Mouse (Mus musculus): Measurements from ENCODE around the gene Cacna2d1.
A peak's percentile ranks its signal among the peaks of the same experiment; 100 is the strongest.

The Cacna2d1 gene

DNA sequence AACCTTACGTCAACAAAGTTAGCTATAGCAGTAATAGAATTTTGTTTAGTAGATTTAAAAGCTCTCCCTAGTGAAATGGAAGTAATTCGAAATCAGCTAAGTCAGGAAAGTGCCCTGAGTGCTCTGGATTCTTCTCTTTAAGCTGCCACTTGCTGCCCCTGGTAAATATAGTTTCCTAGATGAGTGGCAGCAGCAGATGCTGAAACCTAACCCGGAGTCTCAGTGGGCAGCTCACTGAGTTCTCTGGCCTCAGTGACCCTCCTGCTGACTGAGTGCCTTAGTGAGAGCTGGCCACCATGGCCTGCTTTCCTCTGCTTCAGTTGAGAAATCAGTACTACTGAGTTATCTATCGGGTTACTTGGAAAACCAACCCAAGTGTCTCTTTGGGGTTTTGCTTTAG is 37.3 kb downstream of the Cacna2d1 start:
- Histone ChIP-seq H3K9me3 (ENCODE audit: low read length) (no peaks in the 10 kb centered on the region), H3K4me3 (replicated peaks; ENCODE audit: low read length) (no peak overlapping the region), H3K4me1 (replicated peaks; ENCODE audit: low read depth, low read length) (0 out of 2 replicates have a peak, but pooled peaks cover 6% of the 10 kb centered on the region), H3K36me3 (ENCODE audit: insufficient read depth, low read length) (no peaks in the 10 kb centered on the region), H3K27me3 (ENCODE audit: insufficient read depth, low read length) (no peaks in the 10 kb centered on the region)
- TF ChIP-seq CTCF (conservative IDR thresholded peaks at IDR 0.05; ENCODE audit: low read length) (no peak), POU5F1 (IDR thresholded peaks at IDR 0.05; ENCODE audit: borderline replicate concordance, low read length) (no peak), NANOG (IDR thresholded peaks at IDR 0.05; ENCODE audit: borderline replicate concordance, low read length) (no peak)

DNA sequence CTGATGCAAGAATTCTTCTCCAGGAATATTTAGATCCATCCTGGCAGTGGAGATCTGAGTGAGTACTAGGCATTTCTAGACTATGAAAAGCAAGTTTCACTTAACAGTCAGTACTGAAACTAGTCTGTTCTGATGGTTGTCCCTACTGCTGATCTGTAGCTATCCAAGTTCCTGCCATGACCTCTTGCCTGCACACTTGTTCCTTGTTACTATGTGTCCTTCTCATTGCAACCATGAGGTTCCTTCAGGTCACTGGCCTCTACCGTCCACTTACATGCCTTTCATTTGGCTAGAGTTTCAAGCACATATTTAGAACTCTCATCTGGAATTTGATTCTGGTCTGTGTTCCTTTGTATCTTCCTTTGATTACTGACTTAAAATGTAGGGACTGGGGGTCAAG is 37.9 kb downstream of the Cacna2d1 start:
- H3K9me3 ChIP-seq (ENCODE audit: low read length): no peaks in the 10 kb centered on the region
- H3K27me3 ChIP-seq (ENCODE audit: insufficient read depth, low read length): no peaks in the 10 kb centered on the region
- no peak for TF ChIP-seq POU5F1 (IDR thresholded peaks at IDR 0.05; ENCODE audit: borderline replicate concordance, low read length)
- TF ChIP-seq NANOG (IDR thresholded peaks at IDR 0.05; ENCODE audit: borderline replicate concordance, low read length): no peak
- no peak for TF ChIP-seq CTCF (conservative IDR thresholded peaks at IDR 0.05; ENCODE audit: low read length)
- 0 out of 2 replicates have a peak, but pooled peaks cover 6% of the 10 kb centered on the region for H3K4me1 ChIP-seq (replicated peaks; ENCODE audit: low read depth, low read length)
- H3K36me3 ChIP-seq (ENCODE audit: insufficient read depth, low read length): no peaks in the 10 kb centered on the region
- no peak overlapping the region for H3K4me3 ChIP-seq (replicated peaks; ENCODE audit: low read length)

GRCm38 (mm10) chr5:15974652-15975051 is 40.2 kb downstream of the Cacna2d1 start:
- Histone ChIP-seq H3K27me3 (ENCODE audit: insufficient read depth, low read length) (no peaks in the 10 kb centered on the region), H3K4me3 (replicated peaks; ENCODE audit: low read length) (no peak overlapping the region), H3K9me3 (ENCODE audit: low read length) (no peaks in the 10 kb centered on the region), H3K4me1 (replicated peaks; ENCODE audit: low read depth, low read length) (0 out of 2 replicates have a peak, but pooled peaks cover 6% of the 10 kb centered on the region), H3K36me3 (ENCODE audit: insufficient read depth, low read length) (no peaks in the 10 kb centered on the region)
- TF ChIP-seq NANOG (IDR thresholded peaks at IDR 0.05; ENCODE audit: borderline replicate concordance, low read length) (no peak), POU5F1 (IDR thresholded peaks at IDR 0.05; ENCODE audit: borderline replicate concordance, low read length) (no peak), CTCF (conservative IDR thresholded peaks at IDR 0.05; ENCODE audit: low read length) (no peak)

GRCm38 (mm10) chr5:15979225-15979624 is 44.7 kb downstream of the Cacna2d1 start:
- Histone ChIP-seq H3K9me3 (ENCODE audit: low read length) (no peaks in the 10 kb centered on the region), H3K27me3 (ENCODE audit: insufficient read depth, low read length) (no peaks in the 10 kb centered on the region), H3K4me3 (replicated peaks; ENCODE audit: low read length) (no peak overlapping the region), H3K4me1 (replicated peaks; ENCODE audit: low read depth, low read length) (0 out of 2 replicates have a peak, but pooled peaks cover 6% of the 10 kb centered on the region), H3K36me3 (ENCODE audit: insufficient read depth, low read length) (no peaks in the 10 kb centered on the region)
- TF ChIP-seq CTCF (conservative IDR thresholded peaks at IDR 0.05; ENCODE audit: low read length): no peak
- no peak for TF ChIP-seq POU5F1 (IDR thresholded peaks at IDR 0.05; ENCODE audit: borderline replicate concordance, low read length)
- TF ChIP-seq NANOG (IDR thresholded peaks at IDR 0.05; ENCODE audit: borderline replicate concordance, low read length): no peak

DNA sequence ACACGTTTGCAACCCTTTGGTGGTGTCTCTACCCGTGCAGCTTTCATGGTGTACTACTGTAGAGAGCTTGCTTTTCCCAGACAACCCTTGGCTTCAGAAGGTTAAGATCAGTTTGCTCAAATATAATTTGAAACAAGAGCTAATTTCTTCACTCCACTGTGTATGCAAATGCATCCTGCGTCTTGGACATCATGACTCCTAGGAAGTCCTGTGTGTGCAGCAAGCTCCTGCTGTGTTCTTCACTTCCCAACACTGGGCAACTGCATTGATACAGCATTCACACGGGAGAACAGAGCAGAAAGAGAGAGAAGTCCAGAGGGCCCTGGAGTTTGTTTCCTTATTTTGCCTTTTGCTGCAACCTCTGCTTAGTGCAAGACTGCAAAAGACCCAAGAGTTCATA is 48.1 kb downstream of the Cacna2d1 start:
- peaks cover 15% of the 10 kb centered on the region for H3K4me1 ChIP-seq (replicated peaks; ENCODE audit: low read depth, low read length)

GRCm38 (mm10) chr5:15983354-15983753 is 48.9 kb downstream of the Cacna2d1 start:
- H3K9me3 ChIP-seq (ENCODE audit: low read length): no peaks in the 10 kb centered on the region
- H3K4me1 ChIP-seq (replicated peaks; ENCODE audit: low read depth, low read length): peaks cover 15% of the 10 kb centered on the region
- H3K27me3 ChIP-seq (ENCODE audit: insufficient read depth, low read length): no peaks in the 10 kb centered on the region
- H3K4me3 ChIP-seq (replicated peaks; ENCODE audit: low read length): no peak overlapping the region
- no peaks in the 10 kb centered on the region for H3K36me3 ChIP-seq (ENCODE audit: insufficient read depth, low read length)
- TF ChIP-seq NANOG (IDR thresholded peaks at IDR 0.05; ENCODE audit: borderline replicate concordance, low read length) (no peak), CTCF (conservative IDR thresholded peaks at IDR 0.05; ENCODE audit: low read length) (no peak), POU5F1 (IDR thresholded peaks at IDR 0.05; ENCODE audit: borderline replicate concordance, low read length) (no peak)

More for the DNA sequence above, 48.1 kb downstream of the Cacna2d1 start:
- Histone ChIP-seq H3K9me3 (ENCODE audit: low read length) (no peaks in the 10 kb centered on the region), H3K4me3 (replicated peaks; ENCODE audit: low read length) (no peak overlapping the region), H3K27me3 (ENCODE audit: insufficient read depth, low read length) (no peaks in the 10 kb centered on the region), H3K36me3 (ENCODE audit: insufficient read depth, low read length) (no peaks in the 10 kb centered on the region)
- no peak for TF ChIP-seq CTCF (conservative IDR thresholded peaks at IDR 0.05; ENCODE audit: low read length)
- TF ChIP-seq NANOG (IDR thresholded peaks at IDR 0.05; ENCODE audit: borderline replicate concordance, low read length): no peak
- TF ChIP-seq POU5F1 (IDR thresholded peaks at IDR 0.05; ENCODE audit: borderline replicate concordance, low read length): no peak

DNA sequence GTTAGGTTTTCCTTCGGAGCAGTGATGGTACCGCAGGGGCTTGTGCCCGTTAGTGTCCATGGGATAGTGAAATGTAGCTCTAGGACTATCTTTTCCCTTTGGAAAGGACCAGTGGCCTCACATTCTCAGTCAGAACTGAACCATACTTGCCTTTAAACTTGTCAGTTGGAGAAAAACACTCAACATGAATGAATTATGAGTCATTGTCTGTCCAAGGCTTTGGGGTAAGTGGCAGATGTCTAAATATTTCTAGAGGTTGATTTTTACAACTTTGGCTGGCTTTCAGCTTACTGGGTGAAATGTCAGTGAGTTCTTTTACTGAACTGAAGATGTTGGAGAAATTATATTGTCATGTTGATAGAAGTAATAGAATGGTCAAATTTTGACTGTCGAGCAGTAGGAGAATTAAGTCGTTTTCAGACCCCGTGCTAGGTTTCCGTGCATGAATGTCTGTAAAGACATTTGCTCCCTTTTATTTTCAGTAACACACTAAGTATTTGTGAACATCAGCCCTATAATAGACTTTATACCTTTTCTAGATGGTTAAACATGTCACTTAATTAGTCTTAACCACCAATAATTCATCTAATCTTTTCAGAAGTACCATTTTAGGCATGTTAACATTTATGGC is 50.9 kb downstream of the Cacna2d1 start:
- H3K4me3 ChIP-seq (replicated peaks; ENCODE audit: low read length): no peak overlapping the region
- no peaks in the 10 kb centered on the region for H3K27me3 ChIP-seq (ENCODE audit: insufficient read depth, low read length)
- H3K36me3 ChIP-seq (ENCODE audit: insufficient read depth, low read length): no peaks in the 10 kb centered on the region
- TF ChIP-seq CTCF (conservative IDR thresholded peaks at IDR 0.05; ENCODE audit: low read length) (no peak), NANOG (IDR thresholded peaks at IDR 0.05; ENCODE audit: borderline replicate concordance, low read length) (no peak), POU5F1 (IDR thresholded peaks at IDR 0.05; ENCODE audit: borderline replicate concordance, low read length) (no peak)
- H3K4me1 ChIP-seq (replicated peaks; ENCODE audit: low read depth, low read length): peaks cover 15% of the 10 kb centered on the region
- no peaks in the 10 kb centered on the region for H3K9me3 ChIP-seq (ENCODE audit: low read length)

- H3K4me3 ChIP-seq (replicated peaks; ENCODE audit: low read length): no peak overlapping the region
- H3K27me3 ChIP-seq (ENCODE audit: insufficient read depth, low read length): no peaks in the 10 kb centered on the region
- H3K36me3 ChIP-seq (ENCODE audit: insufficient read depth, low read length): no peaks in the 10 kb centered on the region
- no peaks in the 10 kb centered on the region for H3K9me3 ChIP-seq (ENCODE audit: low read length)
- 0 out of 2 replicates have a peak, but pooled peaks have one; percentile 6 for TF ChIP-seq NANOG (IDR thresholded peaks at IDR 0.05; ENCODE audit: borderline replicate concordance, low read length)
- no peak for TF ChIP-seq POU5F1 (IDR thresholded peaks at IDR 0.05; ENCODE audit: borderline replicate concordance, low read length)
- H3K4me1 ChIP-seq (replicated peaks; ENCODE audit: low read depth, low read length): peaks cover 15% of the 10 kb centered on the region
Measured at GRCm38 (mm10) chr5:15985901-15986300, 51.4 kb downstream of the Cacna2d1 start.

All from E14TG2a.4 (cell line).